Mouse (Mus musculus) kidney, postnatal 0 days (tissue): ENCODE measurements around the gene Cmip. TPM values are rescaled to one million over a fixed set of nuclear protein-coding genes. Genes with fewer than 3 reads are reported as not detected.
A peak's percentile ranks its signal among the peaks of the same experiment; 100 is the strongest.

Experiments
- ATAC-seq: fragments of 200-750 bp; cut with Nextera tagmentation; replicated peaks from 2 replicates; pipeline ENCODE4 v1.8.0; 2017; ENCODE audit warnings: low read depth, moderate number of reproducible peaks, moderate TSS enrichment, moderate library complexity; ENCODE audit not compliant: low FRiP score
- DNase-seq: peaks from one replicate; pipeline ENCODE4 v3.0.0-alpha.2; 2016; ENCODE audit warnings: low spot score
- H3K27ac ChIP-seq: fragments of 300-500 bp; sonication (generic); 2 replicates; pipeline ENCODE4 v1.5.1; 2014; ENCODE audit warnings: mild to moderate bottlenecking
- H3K27me3 ChIP-seq: fragments of 300-500 bp; sonication (generic); 2 replicates; pipeline ENCODE4 v1.6.1; 2014; ENCODE audit warnings: low read length, mixed read lengths; ENCODE audit not compliant: insufficient read depth
- H3K36me3 ChIP-seq: fragments of 300-500 bp; sonication (generic); 2 replicates; pipeline ENCODE4 v1.6.1; 2014; ENCODE audit warnings: low read length, mixed read lengths; ENCODE audit not compliant: insufficient read depth
- H3K4me1 ChIP-seq: fragments of 300-500 bp; sonication (generic); replicated peaks from 2 replicates; pipeline ENCODE4 v1.6.1; 2014; ENCODE audit warnings: antibody characterized with exemption, low read length, mixed read lengths; ENCODE audit not compliant: insufficient read depth
- H3K4me2 ChIP-seq: fragments of 300-500 bp; sonication (generic); 2 replicates; pipeline ENCODE4 v1.6.1; 2014; ENCODE audit warnings: mild to moderate bottlenecking, low read length, moderate library complexity, mixed read lengths
- H3K4me3 ChIP-seq: fragments of 300-500 bp; sonication (generic); replicated peaks from 2 replicates; pipeline ENCODE4 v1.5.1; 2014; ENCODE audit warnings: low read depth, low read length
- H3K9ac ChIP-seq: fragments of 300-500 bp; sonication (generic); 2 replicates; pipeline ENCODE4 v1.6.1; 2014; ENCODE audit warnings: low read depth, low read length
- H3K9me3 ChIP-seq: fragments of 300-500 bp; sonication (generic); replicated peaks from 2 replicates; pipeline ENCODE4 v1.6.1; 2016; ENCODE audit warnings: low read length, inconsistent platforms, mixed read lengths
- CTCF ChIP-seq: IDR thresholded peaks from 2 replicates; pipeline ENCODE4 v1.5.1; 2016; ENCODE audit warnings: antibody characterized with exemption, low read depth, mild to moderate bottlenecking, moderate library complexity
- WGBS: fragments of 180-500 bp; shearing (Covaris S2); extraction: QIAGEN DNeasy Blood & Tissue Kit; methylation state at CpG from one replicate; pipeline ENCODE4 v1.1.7; 2014; 5-methylcytosine and 5-hydroxymethylcytosine counted together
- polyA plus RNA-seq: library from polyadenylated mRNA; unstranded; fragments of >200 nt; fragmentation: Nextera tagmentation; extraction: Ambion mirVana; gene quantifications from 2 replicates; pipeline ENCODE4 v1.2.1, GENCODE M21; 2015

Gene Cmip
- polyA plus RNA-seq, 1 experiment from 2014 or later, result 36.8 TPM

DNA sequence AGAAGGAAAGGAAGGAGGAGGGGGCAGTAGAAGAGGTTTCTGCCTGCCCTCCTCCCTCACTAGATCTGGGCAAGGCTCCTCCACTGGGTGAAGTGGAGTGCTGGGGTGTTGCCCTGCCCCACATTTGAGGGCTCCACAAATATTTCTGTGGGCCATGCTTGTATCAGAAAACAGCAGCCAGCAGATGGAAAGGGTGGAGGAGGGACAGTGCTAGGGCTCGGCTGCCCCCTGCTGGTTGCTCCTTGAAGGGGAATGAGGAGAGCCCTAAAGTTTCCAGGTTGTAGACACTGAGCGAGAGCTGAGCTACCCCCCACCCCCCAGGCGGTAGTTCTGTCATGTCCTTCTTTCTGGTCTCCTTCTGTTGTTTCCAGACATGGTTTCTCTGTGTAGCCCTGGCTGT lies 214.3 kb downstream of the Cmip start:
- TF ChIP-seq CTCF, result peak; percentile 89
- no peak overlapping the region for H3K9ac ChIP-seq
- H3K4me1 ChIP-seq, result peaks cover 6% of the 10 kb centered on the region; the same call in 1 of the 2 replicates
- DNase-seq (peak; percentile 89), ATAC-seq (0 out of 2 replicates have a peak, but pooled peaks have one; percentile 3)
- H3K9me3 ChIP-seq, result no peaks in the 10 kb centered on the region
- H3K4me3 ChIP-seq, result no peak overlapping the region
- WGBS, result 22% methylated on average over 3 of the region's 3 CpGs
- H3K27ac ChIP-seq, result peak overlapping the region; percentile 80; the same call in 1 of the 2 replicates
- no peaks in the 10 kb centered on the region for H3K27me3 ChIP-seq
- no peak overlapping the region for H3K4me2 ChIP-seq
- H3K36me3 ChIP-seq, result no peaks in the 10 kb centered on the region

DNA sequence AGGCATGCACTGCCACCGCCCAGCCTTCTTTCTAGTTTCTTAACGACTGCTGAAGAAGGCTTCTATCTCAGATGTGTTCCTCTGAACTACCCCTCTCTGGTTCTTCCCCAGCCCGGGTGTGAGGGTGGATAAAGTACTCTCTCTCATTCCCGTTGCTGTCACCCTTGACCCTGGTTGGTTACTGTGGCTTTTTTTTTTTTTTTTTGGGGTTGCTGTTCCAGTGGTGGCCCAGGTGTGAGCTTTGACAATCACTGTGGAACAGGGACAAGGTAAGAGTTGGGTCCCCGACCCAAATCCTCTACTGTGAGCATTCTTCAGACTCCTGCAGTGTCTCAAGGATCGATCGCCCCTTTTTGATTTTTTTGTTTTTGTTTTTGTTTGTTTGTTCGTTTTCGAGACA lies 214.8 kb downstream of the Cmip start:
- no peak for TF ChIP-seq CTCF
- H3K27me3 ChIP-seq, result no peaks in the 10 kb centered on the region
- peaks cover 6% of the 10 kb centered on the region; the same call in 1 of the 2 replicates for H3K4me1 ChIP-seq
- no peak overlapping the region for H3K4me3 ChIP-seq
- no peaks in the 10 kb centered on the region for H3K36me3 ChIP-seq
- 70% methylated on average over 9 of the region's 9 CpGs for WGBS
- H3K27ac ChIP-seq, result no peak overlapping the region
- DNase-seq (no peak), ATAC-seq (no peak)
- H3K9me3 ChIP-seq, result no peaks in the 10 kb centered on the region
- H3K9ac ChIP-seq, result no peak overlapping the region
- H3K4me2 ChIP-seq, result no peak overlapping the region

DNA sequence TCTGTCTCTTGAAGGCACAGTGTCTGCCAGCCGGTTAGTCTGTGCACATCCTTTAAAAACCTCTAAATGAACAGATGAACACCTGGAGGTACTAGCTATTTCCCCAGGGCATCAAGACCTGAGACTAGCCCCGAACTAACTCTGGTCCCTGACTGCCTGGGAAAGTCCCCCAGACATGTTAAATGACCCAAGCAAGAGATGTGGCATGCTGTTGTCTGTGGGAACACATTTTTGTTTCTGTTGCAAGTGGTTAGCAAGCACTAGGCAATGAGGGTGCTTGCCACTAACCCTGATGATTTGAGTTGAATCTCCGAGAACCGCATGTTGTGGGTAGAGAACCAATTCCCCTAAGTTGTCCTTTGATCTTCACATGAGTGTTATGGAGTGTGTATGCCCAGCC lies 215.5 kb downstream of the Cmip start:
- no peak for DNase-seq
- no peak overlapping the region for H3K27ac ChIP-seq
- TF ChIP-seq CTCF, result no peak
- no peaks in the 10 kb centered on the region for H3K27me3 ChIP-seq
- no peak for ATAC-seq
- WGBS, result 77% methylated on average over 4 of the region's 4 CpGs
- H3K9me3 ChIP-seq, result no peaks in the 10 kb centered on the region
- no peak overlapping the region for H3K4me2 ChIP-seq
- no peak overlapping the region for H3K9ac ChIP-seq
- no peaks in the 10 kb centered on the region for H3K36me3 ChIP-seq
- H3K4me3 ChIP-seq, result no peak overlapping the region
- H3K4me1 ChIP-seq, result peaks cover 6% of the 10 kb centered on the region; the same call in 1 of the 2 replicates

DNA sequence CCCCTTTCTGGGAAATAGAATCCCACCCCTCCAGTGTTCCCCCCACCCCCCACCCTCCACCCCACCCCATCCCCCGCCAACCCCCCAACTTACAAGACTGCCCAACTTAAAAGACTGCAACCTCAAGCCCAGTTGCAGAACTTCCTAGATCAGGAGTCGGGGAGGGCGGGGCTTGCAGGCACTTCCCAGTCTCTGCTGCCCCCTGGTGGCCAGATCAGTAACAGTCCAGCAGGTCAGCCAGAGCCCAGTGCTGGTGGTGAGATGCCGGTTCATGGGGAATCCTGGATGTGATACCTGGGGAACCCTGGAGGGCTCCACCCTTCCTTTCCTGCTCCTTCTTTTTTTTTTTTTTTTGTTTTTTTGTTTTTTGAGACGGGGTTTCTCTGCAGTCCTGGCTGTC lies 218.1 kb downstream of the Cmip start:
- H3K27ac ChIP-seq, result no peak overlapping the region
- no peaks in the 10 kb centered on the region for H3K9me3 ChIP-seq
- no peak overlapping the region for H3K4me2 ChIP-seq
- H3K4me1 ChIP-seq, result peaks cover 2% of the 10 kb centered on the region; the same call in 1 of the 2 replicates
- H3K4me3 ChIP-seq, result no peak overlapping the region
- 0% methylated on average over 5 of the region's 5 CpGs for WGBS
- no peaks in the 10 kb centered on the region for H3K27me3 ChIP-seq
- TF ChIP-seq CTCF, result peak; percentile 95
- no peaks in the 10 kb centered on the region for H3K36me3 ChIP-seq
- H3K9ac ChIP-seq, result no peak overlapping the region
- ATAC-seq (0 out of 2 replicates have a peak, but pooled peaks have one; percentile 17), DNase-seq (peak; percentile 94)

GRCm38 (mm10) chr8:117475819-117476218 lies 219.0 kb downstream of the Cmip start:
- Histone ChIP-seq H3K9ac (no peak overlapping the region), H3K4me3 (no peak overlapping the region), H3K9me3 (no peaks in the 10 kb centered on the region), H3K27me3 (no peaks in the 10 kb centered on the region), H3K27ac (no peak overlapping the region), H3K36me3 (no peaks in the 10 kb centered on the region), H3K4me2 (no peak overlapping the region), H3K4me1 (no peaks in the 10 kb centered on the region)
- DNase-seq, result no peak
- 77% methylated on average over 7 of the region's 7 CpGs for WGBS
- no peak for ATAC-seq
- TF ChIP-seq CTCF, result no peak

GRCm38 (mm10) chr8:117478082-117478481 lies 221.2 kb downstream of the Cmip start:
- no peaks in the 10 kb centered on the region for H3K36me3 ChIP-seq
- no peak overlapping the region for H3K27ac ChIP-seq
- no peak overlapping the region for H3K9ac ChIP-seq
- no peak for TF ChIP-seq CTCF
- no peaks in the 10 kb centered on the region for H3K27me3 ChIP-seq
- no peaks in the 10 kb centered on the region for H3K9me3 ChIP-seq
- H3K4me3 ChIP-seq, result no peak overlapping the region
- ATAC-seq, result no peak
- no peaks in the 10 kb centered on the region for H3K4me1 ChIP-seq
- no peak overlapping the region for H3K4me2 ChIP-seq
- no peak for DNase-seq

GRCm38 (mm10) chr8:117479996-117480395 lies 223.1 kb downstream of the Cmip start:
- no peaks in the 10 kb centered on the region for H3K27me3 ChIP-seq
- DNase-seq (no peak), ATAC-seq (no peak)
- no peak for TF ChIP-seq CTCF
- 87% methylated on average over 9 of the region's 9 CpGs for WGBS
- no peak overlapping the region for H3K4me3 ChIP-seq
- no peak overlapping the region for H3K4me2 ChIP-seq
- no peaks in the 10 kb centered on the region for H3K36me3 ChIP-seq
- no peak overlapping the region for H3K27ac ChIP-seq
- no peak overlapping the region for H3K9ac ChIP-seq
- no peaks in the 10 kb centered on the region for H3K9me3 ChIP-seq
- H3K4me1 ChIP-seq, result no peaks in the 10 kb centered on the region
